Mouse (Mus musculus): Measurements from ENCODE around the gene Hist1h2bc.

Gene Hist1h2bc
- long read RNA-seq, experiment 1, transcript Hist1h2bc-201 (2 exons, 1,156 nt), result major isoform, 247 of 254 reads
- long read RNA-seq, experiment 1, partial matches to known transcripts, result 0 of 254 reads
- long read RNA-seq, experiment 1, other reads (novel, unspliced or antisense), result 7 of 254 reads
- long read RNA-seq, experiment 2, transcript Hist1h2bc-201 (2 exons, 1,156 nt), result major isoform, 200 of 203 reads
- long read RNA-seq, experiment 2, partial matches to known transcripts, result 0 of 203 reads
- long read RNA-seq, experiment 2, other reads (novel, unspliced or antisense), result 3 of 203 reads

- intact Hi-C loops (cut with DNase I), result loop anchor here (2.0 to 10.0 kb wide), 2 partner anchors 51 to 61 kb away; partner anchors contain the start of genes Hist1h1c and Hist1h1e
These were observed at the start of gene Hist1h2bc, which contains the start of gene Hist1h2ac for GRCm38 (mm10) chr13:23683755-23684281. Gene Hist1h2bc (plus strand): TSS chr13:23684199. Gene Hist1h2ac (minus strand): TSS chr13:23683948.

- intact Hi-C loops (cut with DNase I), result no loop called here
These were observed 24.2 kb upstream of the Hist1h2bc start for GRCm38 (mm10) chr13:23659636-23660366.

DNA sequence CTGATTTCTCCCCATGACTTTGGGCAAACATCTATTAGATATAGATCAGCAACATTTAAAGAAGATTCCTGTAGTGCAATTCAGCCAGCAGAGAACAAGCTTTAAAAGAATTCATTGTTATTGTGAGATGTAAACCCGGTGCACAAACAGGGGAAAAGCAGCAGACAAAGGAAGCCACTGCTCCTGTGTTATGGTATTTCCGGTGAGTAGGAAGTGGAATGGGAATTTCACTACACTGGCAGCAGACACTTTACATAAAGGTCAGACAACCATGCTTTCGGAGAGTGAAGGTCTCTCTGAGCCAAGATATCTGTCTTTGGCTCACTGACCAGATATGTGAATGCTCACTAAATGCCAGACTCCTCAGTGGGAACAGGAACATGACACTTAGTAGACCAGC, 21.5 kb upstream of the Hist1h2bc start:
- intact Hi-C loops (cut with DNase I), result no loop called here

GRCm38 (mm10) chr13:23681990-23682582, 1.9 kb upstream of the Hist1h2bc start:
- intact Hi-C loops (cut with DNase I), result loop anchor here (2.0 to 10.0 kb wide), 2 partner anchors 53 to 59 kb away; partner anchors contain the start of genes Hist1h1c and Hist1h1e

- intact Hi-C loops (cut with DNase I), result loop anchor here (2.0 to 10.0 kb wide), 2 partner anchors 52 to 60 kb away; partner anchors contain the start of genes Hist1h1c and Hist1h1e
These were observed 1.4 kb upstream of the Hist1h2bc start for GRCm38 (mm10) chr13:23682623-23682946.

GRCm38 (mm10) chr13:23682947-23683754, 848 bp upstream of the Hist1h2bc start:
- intact Hi-C loops (cut with DNase I), result loop anchor here (2.0 to 10.0 kb wide), 2 partner anchors 52 to 60 kb away; partner anchors contain the start of genes Hist1h1c and Hist1h1e

GRCm38 (mm10) chr13:23684295-23684945, 421 bp downstream of the Hist1h2bc start:
- intact Hi-C loops (cut with DNase I), result loop anchor here (10.0 kb wide), 1 partner anchor 50 kb away; the partner anchor contains the start of gene Hist1h1c

DNA sequence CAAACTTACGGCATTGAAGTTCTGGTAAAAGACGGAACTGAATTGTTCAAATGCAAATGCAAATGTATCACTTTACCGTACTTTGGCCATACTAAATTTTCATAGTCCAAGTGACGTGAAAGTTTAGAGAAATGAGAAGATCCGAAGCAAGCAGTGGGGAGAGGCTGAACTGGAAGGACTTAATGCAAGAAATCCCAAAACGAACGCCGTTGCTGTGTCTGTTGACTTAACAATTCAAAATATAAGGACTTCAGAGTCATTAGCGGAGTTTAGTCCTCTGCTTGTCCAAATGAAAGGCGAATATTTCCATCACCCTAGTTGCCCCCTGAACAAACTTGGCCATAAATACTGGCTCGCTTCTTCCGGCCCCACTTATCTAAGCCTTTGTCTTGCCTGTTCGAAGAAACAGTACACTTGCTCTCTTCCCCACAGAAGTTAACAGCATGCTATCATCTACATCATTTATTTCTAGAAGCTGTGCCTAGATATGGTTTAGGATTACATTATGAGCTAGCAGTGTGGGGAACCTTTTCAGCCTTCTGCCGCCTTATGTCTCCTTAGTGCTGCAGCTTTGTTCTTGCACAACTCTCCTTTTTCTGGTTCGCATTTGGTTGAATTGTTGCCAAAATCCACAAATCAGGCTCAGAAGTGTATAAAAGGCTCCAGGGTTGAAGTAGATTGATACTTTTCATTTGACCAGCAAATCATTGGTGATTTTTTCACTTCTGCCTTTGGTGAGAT, 1.3 kb downstream of the Hist1h2bc start:
- intact Hi-C loops (cut with DNase I), result loop anchor here (1.0 to 10.0 kb wide), 3 partner anchors 13 to 1643 kb away; partner anchors contain the start of genes Hist1h1c, Hist1h2ag, Hist1h2bj and Hist1h4c

GRCm38 (mm10) chr13:23685966-23686365, 2.0 kb downstream of the Hist1h2bc start:
- intact Hi-C loops (cut with DNase I), result loop anchor here (1.0 to 10.0 kb wide), 3 partner anchors 12 to 1644 kb away; partner anchors contain the start of genes Hist1h1c, Hist1h2ag, Hist1h2bj and Hist1h4c

DNA sequence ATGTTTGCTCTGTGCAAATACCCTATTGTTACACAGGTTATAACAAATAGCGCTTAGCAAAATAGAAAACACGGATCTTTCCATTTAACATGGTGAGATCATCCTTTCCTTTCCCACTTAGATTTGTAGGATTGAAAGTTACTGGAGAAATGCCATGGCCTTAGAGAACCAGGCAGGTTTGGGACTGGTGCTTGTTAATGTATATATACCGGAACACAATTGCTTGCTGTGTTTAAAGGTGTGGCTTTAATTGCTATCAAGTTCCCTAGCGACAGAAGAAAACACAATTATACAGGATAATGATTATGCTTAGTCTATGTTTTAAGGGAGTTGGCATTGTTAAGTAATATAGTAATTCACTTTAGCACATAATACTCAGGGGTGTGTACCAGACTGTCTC, 3.2 kb downstream of the Hist1h2bc start:
- intact Hi-C loops (cut with DNase I), result loop anchor here (5.0 to 10.0 kb wide), 2 partner anchors 48 to 1645 kb away; partner anchors contain the start of genes Hist1h1c, Hist1h2ag, Hist1h2bj and Hist1h4i

DNA sequence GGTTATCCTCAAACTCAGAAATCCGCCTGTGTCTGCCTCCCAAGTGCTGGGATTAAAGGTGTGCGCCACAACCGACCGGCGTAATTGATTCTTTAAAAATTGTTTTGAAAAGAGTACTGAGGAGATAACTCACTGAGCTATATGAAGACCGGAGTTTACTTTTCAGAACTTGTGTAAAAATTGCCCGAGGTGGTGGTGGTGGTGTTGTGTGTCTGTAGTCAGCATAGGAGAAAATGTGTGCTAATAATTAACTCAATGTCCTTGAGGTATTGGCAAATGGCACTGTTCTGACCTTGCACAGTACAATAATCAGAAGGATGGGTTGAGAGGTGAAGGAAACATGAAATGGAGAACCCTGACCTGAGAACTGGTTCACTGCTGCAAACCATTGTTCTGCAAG, 3.9 kb downstream of the Hist1h2bc start:
- intact Hi-C loops (cut with DNase I), result loop anchor here (5.0 to 10.0 kb wide), 2 partner anchors 47 to 1646 kb away; partner anchors contain the start of genes Hist1h1c, Hist1h2ag, Hist1h2bj and Hist1h4i

DNA sequence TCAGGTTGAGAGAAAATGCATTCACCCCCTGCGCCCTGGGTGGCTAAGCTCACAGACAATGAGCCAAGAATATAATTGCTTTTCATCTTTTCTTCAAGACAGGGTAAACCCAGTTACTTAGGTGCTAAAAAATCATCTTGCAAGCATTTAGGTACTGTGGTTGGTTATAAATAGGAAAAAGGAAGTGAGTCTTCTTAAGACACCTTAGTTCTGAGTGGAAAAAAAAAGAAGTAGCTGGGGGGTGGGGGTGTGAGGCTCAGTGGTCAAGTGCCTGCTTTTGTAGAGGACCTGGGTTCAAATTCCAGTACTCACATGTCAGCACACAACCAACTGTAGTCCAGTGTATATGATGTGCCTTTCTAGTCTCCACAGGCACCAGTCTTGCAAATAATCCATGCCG, 5.0 kb downstream of the Hist1h2bc start:
- intact Hi-C loops (cut with DNase I), result loop anchor here (5.0 to 10.0 kb wide), 2 partner anchors 46 to 1647 kb away; partner anchors contain the start of genes Hist1h1c, Hist1h2ag, Hist1h2bj and Hist1h4i

DNA sequence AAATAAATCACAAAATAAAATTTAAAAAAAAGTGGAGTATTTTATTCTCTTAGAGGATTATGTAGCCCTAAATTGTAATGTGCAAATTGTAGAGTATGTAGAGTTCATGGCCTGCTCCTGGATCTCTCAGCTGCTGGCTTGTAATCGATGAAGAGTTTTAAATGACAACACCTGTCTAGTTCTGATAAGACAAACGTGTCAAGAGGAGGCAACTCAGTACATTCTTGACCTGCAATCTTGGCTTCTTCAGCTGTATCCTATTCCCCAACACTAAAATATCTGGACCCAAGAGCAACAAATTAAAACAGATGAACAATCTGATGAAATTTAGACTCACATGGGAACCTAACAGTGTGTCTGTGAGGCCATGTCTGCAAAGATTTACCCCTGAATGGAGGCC, 5.5 kb downstream of the Hist1h2bc start:
- intact Hi-C loops (cut with DNase I), result loop anchor here (5.0 to 10.0 kb wide), 2 partner anchors 45 to 1647 kb away; partner anchors contain the start of genes Hist1h1c, Hist1h2ag, Hist1h2bj and Hist1h4i

GRCm38 (mm10) chr13:23693856-23694440, 9.9 kb downstream of the Hist1h2bc start:
- intact Hi-C loops (cut with DNase I), result no loop called here

- intact Hi-C loops (cut with DNase I), result no loop called here
These were observed 11.0 kb downstream of the Hist1h2bc start for GRCm38 (mm10) chr13:23694956-23695355.

- intact Hi-C loops (cut with DNase I), result no loop called here
These were observed 11.5 kb downstream of the Hist1h2bc start, which contains the start of gene Hist1h1t for GRCm38 (mm10) chr13:23695514-23695913. Gene Hist1h1t (plus strand): TSS chr13:23695814.

DNA sequence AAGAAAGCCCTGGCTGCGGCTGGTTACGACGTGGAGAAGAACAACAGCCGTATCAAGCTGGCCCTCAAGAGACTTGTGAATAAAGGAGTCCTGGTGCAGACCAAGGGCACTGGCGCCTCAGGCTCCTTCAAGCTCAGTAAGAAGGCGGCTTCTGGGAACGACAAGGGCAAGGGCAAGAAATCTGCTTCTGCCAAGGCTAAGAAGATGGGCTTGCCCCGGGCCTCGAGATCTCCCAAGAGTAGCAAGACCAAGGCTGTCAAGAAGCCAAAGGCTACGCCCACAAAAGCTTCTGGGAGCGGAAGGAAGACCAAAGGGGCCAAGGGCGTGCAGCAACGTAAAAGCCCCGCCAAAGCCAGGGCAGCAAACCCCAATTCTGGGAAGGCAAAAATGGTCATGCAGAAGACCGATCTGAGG, 12.1 kb downstream of the Hist1h2bc start:
- intact Hi-C loops (cut with DNase I), result no loop called here
